Mouse (Mus musculus) A20 (cell line): ENCODE data around the gene Plcg2.
A peak's percentile ranks its signal among the peaks of the same experiment; 100 is the strongest.

Source experiments
- DNase-seq: peaks from one replicate; pipeline ENCODE4 v3.0.0-alpha.2; 2011; ENCODE audit warnings: low read depth, low spot score

Gene Plcg2

DNA sequence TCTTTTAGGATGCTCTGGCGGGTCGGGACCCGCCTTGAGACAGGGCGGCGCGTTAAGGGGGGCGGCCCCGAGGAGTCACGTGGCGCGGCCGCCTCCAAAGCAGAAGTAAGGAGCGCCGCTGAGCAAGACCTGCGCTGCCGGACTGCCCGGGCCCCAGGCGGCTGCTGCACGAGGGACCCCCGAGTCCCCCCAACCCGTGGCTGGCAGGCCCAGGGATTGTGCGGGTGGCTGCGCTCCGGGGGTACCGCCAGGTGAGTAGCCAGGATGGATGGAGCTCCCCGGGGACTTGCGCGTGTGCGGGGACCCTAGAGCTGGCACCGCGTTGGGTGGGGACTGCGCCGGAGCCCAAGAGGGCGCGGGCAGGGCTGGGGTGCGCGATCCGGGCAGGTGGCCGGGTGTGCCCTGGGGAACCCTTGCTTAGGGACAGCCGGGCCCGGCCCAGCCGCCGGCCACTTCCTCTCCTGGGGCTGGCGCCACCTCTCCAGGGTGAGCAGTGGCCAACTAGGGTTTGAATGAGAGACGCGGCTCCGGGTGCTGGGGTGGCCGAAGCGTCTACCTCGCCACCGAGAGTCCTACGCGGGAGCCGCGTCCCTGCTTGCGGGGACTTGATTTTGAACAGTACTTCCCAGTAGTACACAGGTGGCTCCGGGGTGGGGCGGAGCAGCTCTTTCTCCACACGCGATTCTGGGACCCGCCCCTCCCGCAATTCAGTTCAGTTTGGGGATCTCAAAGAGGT is at the start of gene Plcg2:
TSS of gene Plcg2 (plus strand) at position 113 of the 736 bp plus-strand sequence.
- DNase-seq = peak; percentile 91

DNA sequence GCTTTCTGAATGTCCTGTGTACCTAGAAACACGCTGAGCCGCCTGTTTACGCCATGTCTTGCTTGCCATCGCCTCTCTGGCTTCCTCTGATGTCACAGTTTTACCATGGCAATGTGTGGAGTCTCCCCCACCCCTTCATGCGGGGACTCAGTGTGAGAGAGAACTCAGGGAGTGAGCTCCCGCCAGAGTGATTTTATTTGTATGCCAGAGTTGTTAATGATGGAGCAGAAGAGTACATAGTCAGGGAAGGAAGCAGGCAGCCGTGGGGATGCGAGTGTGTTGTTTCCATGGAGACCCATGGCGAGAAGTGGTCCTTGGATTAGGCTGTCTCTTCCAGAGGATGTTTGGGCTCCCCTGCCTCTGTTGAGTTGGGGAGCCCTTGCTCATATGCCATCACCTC is 47.0 kb upstream of the Plcg2 start:
- DNase-seq = no peak

DNA sequence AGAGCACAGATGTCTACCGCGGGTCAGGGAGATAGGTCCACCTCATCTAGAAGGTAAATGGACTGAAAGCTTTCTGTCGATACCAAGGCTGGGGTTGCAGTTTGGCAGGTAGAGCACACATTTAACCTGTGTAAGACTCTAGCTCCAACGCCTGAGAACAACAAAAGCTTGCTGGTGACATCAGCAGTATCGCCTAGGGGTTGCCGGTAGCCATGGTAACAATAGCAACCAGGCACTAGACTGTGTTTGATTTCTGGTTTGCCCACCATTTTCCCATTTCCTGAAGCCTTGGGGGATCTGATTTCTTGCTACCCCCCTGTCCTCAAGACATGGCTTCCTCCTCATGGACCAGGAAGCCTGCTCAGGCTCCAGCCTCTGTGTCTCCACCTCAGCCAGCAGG is 44.1 kb upstream of the Plcg2 start:
- DNase-seq = no peak

DNA sequence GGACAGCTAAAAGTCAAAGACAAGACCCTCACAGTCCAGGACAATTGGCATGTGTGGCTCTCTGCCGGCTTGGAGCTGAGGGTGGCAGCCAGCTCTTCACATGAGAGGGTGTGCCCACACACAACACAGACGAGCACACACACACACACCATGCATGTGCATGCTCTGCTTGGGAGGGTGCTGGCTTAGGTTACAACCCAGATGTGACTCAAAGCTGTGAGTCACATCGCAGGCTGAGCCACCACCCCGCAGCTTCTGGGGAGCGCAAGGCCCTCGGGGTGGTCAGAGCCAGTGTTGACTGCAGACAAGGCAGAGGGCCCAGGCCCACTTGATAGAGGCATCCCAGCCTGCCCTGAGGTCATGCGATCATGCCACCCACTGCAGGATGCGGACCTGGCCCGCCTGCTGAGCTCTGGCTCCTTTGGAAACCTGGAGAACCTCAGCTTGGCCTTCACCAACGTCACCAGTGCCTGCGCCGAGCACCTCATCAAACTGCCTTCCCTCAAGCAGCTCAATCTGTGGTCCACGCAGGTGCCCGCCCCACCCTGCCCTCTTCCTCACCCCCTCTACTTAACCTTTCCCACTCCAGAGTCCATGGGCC is 43.5 kb upstream of the Plcg2 start:
- no peak for DNase-seq

DNA sequence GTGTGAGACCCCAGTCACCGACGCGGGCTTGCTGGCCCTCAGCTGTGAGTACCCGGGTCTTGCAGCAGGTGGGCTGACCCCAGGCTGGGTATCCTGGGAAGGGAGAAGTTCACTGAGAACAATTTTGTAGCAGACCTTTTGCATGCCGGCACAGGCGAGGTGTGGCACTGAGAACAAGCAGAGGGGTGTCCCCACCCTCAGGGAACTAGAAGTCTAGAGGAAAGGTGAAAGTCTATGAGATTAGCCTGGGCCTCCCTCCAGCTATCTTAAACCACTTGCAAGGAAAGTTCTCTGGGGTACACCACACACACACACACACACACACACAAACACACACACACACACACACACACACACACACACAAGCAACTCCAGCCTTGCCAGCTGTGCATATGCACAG is 42.4 kb upstream of the Plcg2 start:
- DNase-seq = no peak

DNA sequence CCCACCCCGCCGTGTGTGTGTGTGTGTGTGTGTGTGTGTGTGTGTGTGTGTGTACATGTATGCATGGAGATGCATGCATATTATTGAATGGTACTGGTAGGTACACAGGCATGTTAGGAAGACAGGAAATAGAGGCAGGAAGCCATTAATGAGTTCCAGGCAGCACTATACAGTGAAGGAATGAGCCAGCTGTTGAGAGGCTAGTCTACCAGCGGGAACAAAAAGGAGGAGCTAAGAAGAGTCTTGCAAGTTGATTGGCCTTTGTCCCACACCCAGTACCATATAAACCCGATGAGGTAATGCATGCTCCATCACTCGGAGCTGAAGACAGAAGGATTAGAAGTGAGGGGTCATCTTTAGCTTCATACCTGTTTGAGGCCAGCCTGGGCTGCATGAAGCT is 39.7 kb upstream of the Plcg2 start:
- no peak for DNase-seq

GRCm38 (mm10) chr8:117462701-117463284 is 35.3 kb upstream of the Plcg2 start:
- no peak for DNase-seq

GRCm38 (mm10) chr8:117464525-117464924 is 33.6 kb upstream of the Plcg2 start:
- DNase-seq = no peak

- DNase-seq = peak; percentile 86
These were observed 32.8 kb upstream of the Plcg2 start for GRCm38 (mm10) chr8:117465250-117465649.

DNA sequence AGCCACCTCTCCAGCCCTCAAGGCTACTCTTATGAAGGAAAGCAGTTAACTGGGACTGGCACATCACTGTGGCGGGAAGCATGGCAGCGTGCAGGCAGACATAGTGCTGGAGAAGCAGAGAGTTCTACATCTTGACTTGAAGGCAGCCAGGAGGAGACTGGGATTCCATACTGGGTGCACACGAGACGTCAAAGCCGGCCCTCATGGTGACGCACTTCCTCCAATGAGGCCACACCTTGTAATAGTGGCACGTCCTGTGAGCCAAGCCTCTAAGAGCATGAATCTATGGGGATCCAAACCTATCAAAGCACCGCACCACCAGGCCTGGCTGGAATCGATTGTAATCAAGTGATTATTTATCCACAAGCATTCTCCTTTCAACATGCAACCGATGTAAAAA is 30.6 kb upstream of the Plcg2 start:
- no peak for DNase-seq

GRCm38 (mm10) chr8:117469431-117470341 is 28.4 kb upstream of the Plcg2 start:
- DNase-seq = no peak

- no peak for DNase-seq
These were observed 27.7 kb upstream of the Plcg2 start for GRCm38 (mm10) chr8:117470342-117470781.

DNA sequence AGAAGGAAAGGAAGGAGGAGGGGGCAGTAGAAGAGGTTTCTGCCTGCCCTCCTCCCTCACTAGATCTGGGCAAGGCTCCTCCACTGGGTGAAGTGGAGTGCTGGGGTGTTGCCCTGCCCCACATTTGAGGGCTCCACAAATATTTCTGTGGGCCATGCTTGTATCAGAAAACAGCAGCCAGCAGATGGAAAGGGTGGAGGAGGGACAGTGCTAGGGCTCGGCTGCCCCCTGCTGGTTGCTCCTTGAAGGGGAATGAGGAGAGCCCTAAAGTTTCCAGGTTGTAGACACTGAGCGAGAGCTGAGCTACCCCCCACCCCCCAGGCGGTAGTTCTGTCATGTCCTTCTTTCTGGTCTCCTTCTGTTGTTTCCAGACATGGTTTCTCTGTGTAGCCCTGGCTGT is 26.9 kb upstream of the Plcg2 start:
- DNase-seq = peak; percentile 77

DNA sequence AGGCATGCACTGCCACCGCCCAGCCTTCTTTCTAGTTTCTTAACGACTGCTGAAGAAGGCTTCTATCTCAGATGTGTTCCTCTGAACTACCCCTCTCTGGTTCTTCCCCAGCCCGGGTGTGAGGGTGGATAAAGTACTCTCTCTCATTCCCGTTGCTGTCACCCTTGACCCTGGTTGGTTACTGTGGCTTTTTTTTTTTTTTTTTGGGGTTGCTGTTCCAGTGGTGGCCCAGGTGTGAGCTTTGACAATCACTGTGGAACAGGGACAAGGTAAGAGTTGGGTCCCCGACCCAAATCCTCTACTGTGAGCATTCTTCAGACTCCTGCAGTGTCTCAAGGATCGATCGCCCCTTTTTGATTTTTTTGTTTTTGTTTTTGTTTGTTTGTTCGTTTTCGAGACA is 26.4 kb upstream of the Plcg2 start:
- no peak for DNase-seq

GRCm38 (mm10) chr8:117472332-117472731 is 25.8 kb upstream of the Plcg2 start:
- peak; percentile 69 for DNase-seq

DNA sequence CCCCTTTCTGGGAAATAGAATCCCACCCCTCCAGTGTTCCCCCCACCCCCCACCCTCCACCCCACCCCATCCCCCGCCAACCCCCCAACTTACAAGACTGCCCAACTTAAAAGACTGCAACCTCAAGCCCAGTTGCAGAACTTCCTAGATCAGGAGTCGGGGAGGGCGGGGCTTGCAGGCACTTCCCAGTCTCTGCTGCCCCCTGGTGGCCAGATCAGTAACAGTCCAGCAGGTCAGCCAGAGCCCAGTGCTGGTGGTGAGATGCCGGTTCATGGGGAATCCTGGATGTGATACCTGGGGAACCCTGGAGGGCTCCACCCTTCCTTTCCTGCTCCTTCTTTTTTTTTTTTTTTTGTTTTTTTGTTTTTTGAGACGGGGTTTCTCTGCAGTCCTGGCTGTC is 23.1 kb upstream of the Plcg2 start:
- DNase-seq = peak; percentile 91

GRCm38 (mm10) chr8:117475819-117476218 is 22.3 kb upstream of the Plcg2 start:
- DNase-seq = peak; percentile 95

DNA sequence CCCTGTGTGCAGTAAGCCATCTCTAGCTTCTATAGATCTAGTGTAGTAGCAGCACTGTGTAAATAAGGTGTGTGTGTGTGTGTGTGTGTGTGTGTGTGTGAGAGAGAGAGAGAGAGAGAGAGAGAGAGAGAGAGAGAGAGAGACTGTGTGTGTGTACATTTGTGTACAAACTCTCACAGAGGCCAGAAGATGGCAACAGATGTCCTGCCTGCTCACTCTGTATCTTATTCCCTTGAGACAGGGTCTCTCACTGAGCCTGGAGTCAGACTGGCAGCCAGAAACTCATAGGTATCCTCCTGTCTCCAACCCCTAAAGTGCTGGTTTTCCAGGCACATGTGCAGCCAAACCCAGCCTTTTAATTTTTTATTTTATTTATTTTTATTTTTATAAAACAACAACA is 20.0 kb upstream of the Plcg2 start:
- peak; percentile 43 for DNase-seq

DNA sequence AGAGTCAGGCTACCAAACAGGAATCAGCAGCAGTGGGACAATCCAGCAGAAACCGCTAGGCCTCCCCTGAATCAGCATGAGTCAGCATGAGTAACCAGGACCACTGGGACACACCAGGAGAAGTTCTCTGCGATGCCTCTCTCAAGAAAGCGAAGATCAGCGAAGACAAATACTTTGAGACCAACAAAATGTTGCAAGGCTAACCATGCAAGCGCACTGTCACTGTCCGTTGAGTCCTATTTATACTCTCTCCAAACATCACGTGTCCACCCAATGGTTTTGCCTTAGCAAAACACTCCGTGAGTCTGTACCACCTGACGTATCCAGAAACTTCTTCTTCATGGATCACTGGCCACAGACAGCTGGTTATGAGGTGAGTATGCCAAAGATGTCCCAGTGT is 18.1 kb upstream of the Plcg2 start:
- DNase-seq = peak; percentile 17

DNA sequence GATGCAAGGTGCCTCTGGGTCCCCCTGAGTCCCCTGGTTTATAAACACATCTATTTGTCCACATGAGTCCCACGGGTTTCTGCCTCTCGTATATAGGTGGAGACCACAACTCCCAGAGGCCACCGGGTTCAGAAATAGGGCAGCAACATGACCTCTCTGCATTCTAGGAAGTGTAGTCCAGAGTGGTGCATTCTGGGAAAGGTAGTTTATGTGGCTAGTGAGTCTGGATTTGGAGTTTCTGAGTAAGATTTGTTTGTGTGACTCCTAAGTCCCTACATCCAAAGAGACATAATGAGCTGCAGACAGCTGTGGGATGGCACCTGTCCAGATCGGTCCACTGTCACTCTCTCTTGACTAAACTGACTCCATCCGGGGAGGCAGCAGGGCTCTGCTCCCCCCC is 17.6 kb upstream of the Plcg2 start:
- DNase-seq = peak; percentile 89

- peak; percentile 80 for DNase-seq
These were observed 16.3 kb upstream of the Plcg2 start for GRCm38 (mm10) chr8:117481830-117482229.

GRCm38 (mm10) chr8:117484731-117485130 is 13.4 kb upstream of the Plcg2 start:
- DNase-seq = no peak
